Mouse (Mus musculus): ENCODE results near the gene Man1c1. TPM values are rescaled to one million over a fixed set of nuclear protein-coding genes. Genes with fewer than 3 reads are reported as not detected.
A peak's percentile ranks its signal among the peaks of the same experiment; 100 is the strongest.

The Man1c1 gene
- polyA plus RNA-seq, 1 experiment from 2014 or later = 1.3 TPM

DNA sequence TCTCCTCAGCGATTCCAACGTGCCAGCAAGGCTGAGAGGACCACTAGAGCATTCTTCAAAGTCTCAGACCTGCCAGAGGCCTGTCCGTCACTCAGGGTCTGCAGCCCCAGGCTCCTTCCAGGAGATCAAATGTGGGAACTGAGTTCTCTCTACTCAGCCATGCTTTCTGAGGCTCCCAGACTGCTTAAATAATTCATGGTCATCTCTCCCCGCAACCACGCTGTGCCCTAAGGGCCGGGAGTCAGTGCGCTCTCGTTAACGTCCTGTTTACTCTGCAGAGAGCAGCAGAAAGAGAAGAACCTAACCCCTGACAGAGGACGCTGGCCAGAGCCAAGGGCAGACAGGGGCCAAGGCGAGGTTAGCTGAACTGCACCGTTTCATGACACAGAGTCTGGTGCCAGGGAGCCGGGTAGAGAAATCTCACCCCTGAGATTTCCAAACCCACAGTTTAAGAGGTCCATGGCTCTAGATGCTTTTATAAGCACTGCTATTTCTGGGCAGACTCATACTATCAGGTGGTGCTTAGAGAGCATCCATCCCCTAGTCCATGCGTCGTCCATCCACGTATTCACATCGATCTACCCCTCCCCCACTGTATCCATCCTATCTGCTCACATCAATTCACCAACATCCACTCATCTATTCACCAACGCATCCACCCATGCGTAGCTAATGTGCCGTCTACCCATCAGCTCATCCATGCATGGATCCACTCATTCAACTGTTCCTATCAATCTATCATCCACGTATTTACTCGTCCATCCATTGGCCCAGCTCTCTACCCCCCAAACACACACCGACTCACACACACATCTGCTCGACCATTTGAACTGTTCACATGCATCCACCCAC lies 131.4 kb downstream of the Man1c1 start:
- Histone ChIP-seq H3K27ac (ENCODE audit: low read length) (no peak overlapping the region), H3K9me3 (ENCODE audit: control insufficient read depth, low read length) (no peaks in the 10 kb centered on the region), H3K4me3 (ENCODE audit: low read length) (no peak overlapping the region), H3K27me3 (replicated peaks; ENCODE audit: control insufficient read depth, insufficient read depth, low read length) (no peaks in the 10 kb centered on the region), H3K4me2 (ENCODE audit: low read depth, low read length) (no peak overlapping the region), H3K9ac (ENCODE audit: low read depth, low read length) (no peak overlapping the region), H3K4me1 (ENCODE audit: control insufficient read depth, insufficient read depth, low read length) (no peaks in the 10 kb centered on the region), H3K36me3 (ENCODE audit: control insufficient read depth, insufficient read depth, low read length) (no peaks in the 10 kb centered on the region)
- WGBS = 72% methylated on average over 24 of the region's 24 CpGs
- ATAC-seq = no peak

DNA sequence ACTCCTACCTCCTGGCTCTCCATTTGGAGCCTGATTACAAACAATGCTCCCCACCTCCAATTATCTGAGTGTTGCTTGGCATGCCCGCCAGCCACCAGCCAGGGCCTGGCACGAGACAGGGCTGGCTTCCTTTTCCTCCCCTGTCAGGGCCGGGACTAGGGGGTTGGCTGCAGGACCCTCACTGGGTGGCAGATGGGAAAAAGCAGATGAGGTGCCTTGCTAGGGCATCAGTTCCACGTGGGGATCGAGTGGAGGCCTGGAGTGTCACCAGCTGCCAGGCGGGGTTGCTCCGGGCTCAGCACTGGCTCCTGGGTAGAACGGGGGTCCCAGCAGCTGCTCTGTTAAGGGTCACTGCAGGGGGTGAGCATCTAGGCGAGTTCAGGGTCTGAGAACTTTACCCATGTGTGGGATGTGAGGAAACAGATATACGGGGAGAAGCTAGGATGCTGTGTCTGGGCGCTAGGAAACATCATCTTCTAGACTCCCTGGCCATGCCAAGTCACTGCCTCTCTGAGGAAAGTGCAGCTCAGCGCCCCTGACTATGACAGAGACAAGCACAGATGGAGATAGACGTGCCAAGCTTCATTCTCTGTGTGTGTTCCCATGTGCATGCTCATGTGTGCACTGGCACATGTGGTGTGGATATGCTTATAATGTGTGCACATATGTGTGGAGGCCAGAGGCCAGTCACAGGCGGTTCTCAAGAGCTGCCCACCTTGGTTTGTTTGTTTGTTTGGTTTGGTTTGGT lies 133.2 kb downstream of the Man1c1 start:
- Histone ChIP-seq H3K9ac (ENCODE audit: low read depth, low read length) (no peak overlapping the region), H3K9me3 (ENCODE audit: control insufficient read depth, low read length) (no peaks in the 10 kb centered on the region; the same call in 1 of the 2 replicates), H3K27ac (ENCODE audit: low read length) (no peak overlapping the region), H3K4me3 (ENCODE audit: low read length) (no peak overlapping the region), H3K4me1 (ENCODE audit: control insufficient read depth, insufficient read depth, low read length) (no peaks in the 10 kb centered on the region), H3K36me3 (ENCODE audit: control insufficient read depth, insufficient read depth, low read length) (peaks cover 3% of the 10 kb centered on the region; the same call in 1 of the 2 replicates), H3K27me3 (replicated peaks; ENCODE audit: control insufficient read depth, insufficient read depth, low read length) (no peaks in the 10 kb centered on the region), H3K4me2 (ENCODE audit: low read depth, low read length) (no peak overlapping the region)
- 77% methylated on average over 14 of the region's 14 CpGs for WGBS
- no peak for ATAC-seq

DNA sequence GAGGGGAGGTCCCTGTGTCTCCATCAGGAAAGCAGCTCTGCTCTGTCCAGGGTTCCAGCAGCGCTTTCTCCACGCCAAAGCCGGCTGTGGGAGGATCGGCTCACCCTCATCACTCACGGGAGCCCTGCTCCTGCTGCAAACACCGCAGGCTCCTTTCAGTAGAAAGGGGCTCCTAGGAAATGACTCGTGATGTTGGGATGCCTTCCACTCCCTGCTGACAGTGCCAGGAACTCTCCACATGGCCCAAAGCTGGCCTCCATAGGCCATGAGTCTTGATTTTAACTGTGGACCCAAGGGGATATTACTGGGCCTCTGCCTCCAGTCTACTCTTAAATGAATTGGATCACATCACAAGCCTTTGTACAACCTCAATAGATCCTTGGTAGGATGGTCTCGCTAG lies 134.3 kb downstream of the Man1c1 start:
- Histone ChIP-seq H3K36me3 (ENCODE audit: control insufficient read depth, insufficient read depth, low read length) (peaks cover 6% of the 10 kb centered on the region; the same call in 1 of the 2 replicates), H3K9ac (ENCODE audit: low read depth, low read length) (no peak overlapping the region), H3K4me2 (ENCODE audit: low read depth, low read length) (no peak overlapping the region), H3K4me1 (ENCODE audit: control insufficient read depth, insufficient read depth, low read length) (no peaks in the 10 kb centered on the region), H3K4me3 (ENCODE audit: low read length) (no peak overlapping the region), H3K9me3 (ENCODE audit: control insufficient read depth, low read length) (no peaks in the 10 kb centered on the region; the same call in none of the 2 replicates), H3K27ac (ENCODE audit: low read length) (no peak overlapping the region), H3K27me3 (replicated peaks; ENCODE audit: control insufficient read depth, insufficient read depth, low read length) (no peaks in the 10 kb centered on the region)
- no peak for ATAC-seq
- WGBS = 83% methylated on average over 8 of the region's 8 CpGs

DNA sequence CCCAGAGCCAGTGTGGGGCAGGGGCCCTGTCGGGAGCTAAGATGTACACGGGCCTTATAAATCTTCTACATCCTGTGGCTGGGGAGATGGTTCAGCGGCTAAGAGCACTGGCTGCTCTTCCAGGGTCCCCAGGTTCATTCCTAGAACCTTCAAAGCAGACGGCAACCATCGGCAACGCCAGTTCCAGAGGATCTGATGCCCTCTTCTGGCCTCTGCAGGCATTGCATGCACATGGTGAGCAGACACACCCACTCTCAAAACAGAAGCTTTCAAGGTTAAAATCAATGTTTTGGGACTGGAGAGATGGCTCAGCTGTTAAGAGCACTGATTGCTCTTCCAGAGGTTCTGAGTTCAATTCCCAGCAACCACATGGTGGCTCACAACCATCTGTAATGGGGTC lies 134.9 kb downstream of the Man1c1 start:
- no peak for ATAC-seq
- WGBS = 78% methylated on average over 6 of the region's 6 CpGs

DNA sequence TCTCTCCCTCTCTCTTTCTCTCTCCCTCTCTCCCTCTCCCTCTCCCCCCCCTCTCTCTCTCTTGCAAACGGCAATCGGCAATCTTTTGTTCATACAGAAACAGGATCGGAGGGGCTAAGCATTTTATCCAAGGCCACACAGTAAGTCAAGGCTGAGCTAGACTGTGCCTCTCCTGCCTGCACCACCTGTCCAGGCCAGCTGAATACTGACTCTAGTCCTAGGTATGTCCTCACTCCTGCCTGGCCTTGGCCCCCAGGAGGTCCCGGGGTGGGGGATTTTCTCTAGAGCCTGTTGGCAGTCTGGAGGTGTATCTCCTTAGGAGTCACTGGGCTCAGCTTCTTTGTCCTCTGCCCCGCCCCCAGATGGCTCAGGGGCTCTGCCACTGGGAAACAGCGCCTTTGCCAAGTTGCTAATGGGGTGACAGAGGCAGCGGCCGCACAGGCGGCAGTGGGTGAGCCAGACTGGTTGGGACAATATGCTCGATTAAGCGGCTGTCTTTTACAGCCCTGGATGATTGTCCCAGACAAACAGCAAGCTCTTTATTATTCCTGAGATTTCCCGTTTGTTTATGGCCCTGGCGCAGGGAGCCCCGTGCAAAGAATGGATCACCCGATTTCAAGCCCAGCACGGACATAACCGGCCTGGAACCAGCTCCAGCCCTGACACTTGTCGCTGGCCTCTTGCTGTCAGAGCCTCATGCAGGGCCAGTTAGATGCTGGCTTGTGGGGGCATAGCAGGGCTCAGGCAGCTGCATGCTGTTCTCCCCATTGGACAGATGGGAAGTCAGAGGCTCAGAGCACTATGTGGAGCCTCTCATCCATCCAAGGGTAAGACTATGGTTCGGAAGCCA lies 136.5 kb downstream of the Man1c1 start:
- ATAC-seq = peak; percentile 36; the same call in 1 of the 2 replicates
- Histone ChIP-seq H3K4me2 (ENCODE audit: low read depth, low read length) (no peak overlapping the region), H3K9ac (ENCODE audit: low read depth, low read length) (no peak overlapping the region), H3K4me1 (ENCODE audit: control insufficient read depth, insufficient read depth, low read length) (no peaks in the 10 kb centered on the region), H3K4me3 (ENCODE audit: low read length) (no peak overlapping the region), H3K27ac (ENCODE audit: low read length) (no peak overlapping the region), H3K27me3 (replicated peaks; ENCODE audit: control insufficient read depth, insufficient read depth, low read length) (no peaks in the 10 kb centered on the region), H3K36me3 (ENCODE audit: control insufficient read depth, insufficient read depth, low read length) (peaks cover 6% of the 10 kb centered on the region; the same call in 1 of the 2 replicates), H3K9me3 (ENCODE audit: control insufficient read depth, low read length) (no peaks in the 10 kb centered on the region; the same call in none of the 2 replicates)
- 31% methylated on average over 19 of the region's 19 CpGs for WGBS

More for the DNA sequence above, 134.9 kb downstream of the Man1c1 start:
- H3K27me3 ChIP-seq (replicated peaks; ENCODE audit: control insufficient read depth, insufficient read depth, low read length) = no peaks in the 10 kb centered on the region
- H3K9ac ChIP-seq (ENCODE audit: low read depth, low read length) = no peak overlapping the region
- H3K4me3 ChIP-seq (ENCODE audit: low read length) = no peak overlapping the region
- no peaks in the 10 kb centered on the region; the same call in none of the 2 replicates for H3K9me3 ChIP-seq (ENCODE audit: control insufficient read depth, low read length)
- no peaks in the 10 kb centered on the region for H3K4me1 ChIP-seq (ENCODE audit: control insufficient read depth, insufficient read depth, low read length)
- no peak overlapping the region for H3K27ac ChIP-seq (ENCODE audit: low read length)
- H3K4me2 ChIP-seq (ENCODE audit: low read depth, low read length) = no peak overlapping the region
- peaks cover 6% of the 10 kb centered on the region; the same call in 1 of the 2 replicates for H3K36me3 ChIP-seq (ENCODE audit: control insufficient read depth, insufficient read depth, low read length)

DNA sequence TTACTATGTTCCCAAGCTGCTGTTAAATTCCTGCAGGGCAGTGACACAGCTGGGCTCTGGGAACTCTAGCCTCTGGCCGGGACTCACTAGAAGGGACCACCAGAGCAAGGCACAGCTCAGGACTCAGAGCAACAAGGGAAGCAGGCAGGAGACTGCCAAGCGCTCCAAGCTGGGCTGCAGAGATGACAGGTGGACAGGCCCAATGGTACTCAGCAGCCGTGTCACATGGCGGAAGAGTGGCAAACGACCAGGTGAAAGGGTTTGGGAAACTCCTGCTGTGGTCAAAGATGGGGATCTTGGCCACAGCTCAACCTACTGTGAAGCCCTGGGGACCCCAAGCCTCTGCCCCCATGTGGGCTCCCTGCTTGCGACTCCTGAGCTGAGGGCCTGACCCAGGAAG lies 140.0 kb downstream of the Man1c1 start:
- Histone ChIP-seq H3K9me3 (ENCODE audit: control insufficient read depth, low read length) (no peaks in the 10 kb centered on the region; the same call in none of the 2 replicates), H3K4me1 (ENCODE audit: control insufficient read depth, insufficient read depth, low read length) (no peaks in the 10 kb centered on the region), H3K36me3 (ENCODE audit: control insufficient read depth, insufficient read depth, low read length) (peaks cover 6% of the 10 kb centered on the region; the same call in 1 of the 2 replicates), H3K27me3 (replicated peaks; ENCODE audit: control insufficient read depth, insufficient read depth, low read length) (no peaks in the 10 kb centered on the region), H3K27ac (ENCODE audit: low read length) (no peak overlapping the region), H3K9ac (ENCODE audit: low read depth, low read length) (no peak overlapping the region), H3K4me3 (ENCODE audit: low read length) (no peak overlapping the region), H3K4me2 (ENCODE audit: low read depth, low read length) (no peak overlapping the region)
- ATAC-seq = no peak
- WGBS = 84% methylated on average over 6 of the region's 6 CpGs

DNA sequence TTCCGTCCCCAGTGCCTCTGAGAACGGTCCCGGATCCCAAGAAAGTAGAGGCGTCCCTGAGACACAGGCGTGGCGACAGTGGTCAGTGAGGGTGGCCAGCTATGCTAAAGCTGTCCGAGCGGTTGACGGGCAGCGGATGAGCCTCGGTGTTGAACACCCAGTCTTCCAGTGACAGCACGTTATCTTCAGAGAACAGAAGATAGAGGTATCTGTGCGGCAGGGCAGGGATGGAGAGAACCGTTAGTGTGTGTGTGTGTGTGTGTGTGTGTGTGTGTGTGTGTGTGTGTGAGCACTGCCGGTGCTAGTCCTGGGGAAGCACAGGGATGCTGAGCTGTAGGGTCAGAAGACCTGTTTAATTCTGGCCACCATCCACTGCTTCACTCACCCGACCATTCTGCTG lies 140.5 kb downstream of the Man1c1 start:
- H3K9ac ChIP-seq (ENCODE audit: low read depth, low read length) = no peak overlapping the region
- H3K27ac ChIP-seq (ENCODE audit: low read length) = no peak overlapping the region
- H3K4me3 ChIP-seq (ENCODE audit: low read length) = no peak overlapping the region
- ATAC-seq = no peak
- no peak overlapping the region for H3K4me2 ChIP-seq (ENCODE audit: low read depth, low read length)
- 0 out of 2 replicates have a peak, but pooled peaks cover under 1% of the 10 kb centered on the region for H3K4me1 ChIP-seq (ENCODE audit: control insufficient read depth, insufficient read depth, low read length)
- H3K9me3 ChIP-seq (ENCODE audit: control insufficient read depth, low read length) = no peaks in the 10 kb centered on the region; the same call in none of the 2 replicates
- H3K27me3 ChIP-seq (replicated peaks; ENCODE audit: control insufficient read depth, insufficient read depth, low read length) = no peaks in the 10 kb centered on the region
- WGBS = 84% methylated on average over 16 of the region's 16 CpGs
- H3K36me3 ChIP-seq (ENCODE audit: control insufficient read depth, insufficient read depth, low read length) = peaks cover 6% of the 10 kb centered on the region; the same call in 1 of the 2 replicates

DNA sequence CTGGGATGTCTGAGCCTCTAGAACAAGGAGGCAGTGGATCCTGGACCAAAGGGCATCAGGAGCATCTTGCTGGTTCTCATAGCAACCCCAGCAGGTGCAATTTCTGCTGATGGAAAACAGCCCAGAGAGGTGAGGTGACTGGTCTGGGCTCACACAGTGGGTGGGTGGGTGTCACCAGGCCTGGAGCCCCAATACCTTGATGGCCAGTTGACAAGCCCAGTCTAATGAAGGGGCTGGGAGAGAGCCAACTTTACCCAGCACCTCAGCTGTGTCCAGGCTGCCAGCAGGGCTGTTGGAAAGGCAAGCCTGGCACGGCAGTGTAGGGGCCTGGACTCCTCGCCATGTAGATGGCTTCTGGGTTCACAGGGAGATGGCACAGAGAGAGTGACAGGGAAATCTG lies 142.1 kb downstream of the Man1c1 start:
- Histone ChIP-seq H3K4me1 (ENCODE audit: control insufficient read depth, insufficient read depth, low read length) (0 out of 2 replicates have a peak, but pooled peaks cover 6% of the 10 kb centered on the region), H3K4me2 (ENCODE audit: low read depth, low read length) (no peak overlapping the region), H3K36me3 (ENCODE audit: control insufficient read depth, insufficient read depth, low read length) (peaks cover 6% of the 10 kb centered on the region; the same call in 1 of the 2 replicates), H3K4me3 (ENCODE audit: low read length) (no peak overlapping the region), H3K9me3 (ENCODE audit: control insufficient read depth, low read length) (no peaks in the 10 kb centered on the region; the same call in none of the 2 replicates), H3K27me3 (replicated peaks; ENCODE audit: control insufficient read depth, insufficient read depth, low read length) (no peaks in the 10 kb centered on the region), H3K27ac (ENCODE audit: low read length) (no peak overlapping the region), H3K9ac (ENCODE audit: low read depth, low read length) (no peak overlapping the region)
- ATAC-seq = no peak
- WGBS = 75% methylated on average over 2 of the region's 2 CpGs
